Mouse (Mus musculus): ENCODE data around the gene Alkbh8. TPM values are rescaled to one million over a fixed set of nuclear protein-coding genes. Genes with fewer than 3 reads are reported as not detected.

The Alkbh8 gene
- total RNA-seq, 1 experiment from 2014 or later = 17.9 TPM

Other genes with a start within 250 kb of the Alkbh8 start
- gene Cwf19l2, start 68.5 kb downstream of the Alkbh8 start, total RNA-seq (2021) = 24.8 and 30.2 TPM in 2 replicates
- 9.6 and 10.0 TPM in 2 replicates for gene Gucy1a2, start 197.6 kb downstream of the Alkbh8 start, total RNA-seq (2021)